Mouse (Mus musculus): ENCODE data around the gene D630045J12Rik. TPM values are rescaled to one million over a fixed set of nuclear protein-coding genes. Genes with fewer than 3 reads are reported as not detected.

The D630045J12Rik gene
- total RNA-seq, 4 experiments from 2014 or later: 0.15 to 0.73 (median 0.24) TPM

DNA sequence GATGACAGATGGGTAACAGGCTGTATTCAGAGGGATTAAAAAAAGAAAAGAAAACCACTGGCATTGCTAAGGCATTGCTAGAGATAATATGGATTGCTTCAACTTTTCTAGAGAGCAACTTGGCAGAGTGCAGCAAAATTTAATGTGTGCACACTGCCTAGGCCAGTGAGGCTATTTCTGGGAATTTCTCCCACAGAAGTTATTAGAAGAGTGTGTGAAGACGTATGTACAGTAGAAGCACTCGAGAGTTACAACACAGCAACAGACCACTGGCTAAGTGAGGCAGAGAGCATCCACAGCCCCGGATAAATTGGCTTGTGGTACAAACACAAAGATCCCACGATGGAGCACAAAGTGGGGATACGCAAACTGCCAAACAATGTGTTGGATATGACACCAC lies 11.0 kb downstream of the D630045J12Rik start:
- DNase-seq (ENCODE audit: low spot score in 2 of 2): no peak

DNA sequence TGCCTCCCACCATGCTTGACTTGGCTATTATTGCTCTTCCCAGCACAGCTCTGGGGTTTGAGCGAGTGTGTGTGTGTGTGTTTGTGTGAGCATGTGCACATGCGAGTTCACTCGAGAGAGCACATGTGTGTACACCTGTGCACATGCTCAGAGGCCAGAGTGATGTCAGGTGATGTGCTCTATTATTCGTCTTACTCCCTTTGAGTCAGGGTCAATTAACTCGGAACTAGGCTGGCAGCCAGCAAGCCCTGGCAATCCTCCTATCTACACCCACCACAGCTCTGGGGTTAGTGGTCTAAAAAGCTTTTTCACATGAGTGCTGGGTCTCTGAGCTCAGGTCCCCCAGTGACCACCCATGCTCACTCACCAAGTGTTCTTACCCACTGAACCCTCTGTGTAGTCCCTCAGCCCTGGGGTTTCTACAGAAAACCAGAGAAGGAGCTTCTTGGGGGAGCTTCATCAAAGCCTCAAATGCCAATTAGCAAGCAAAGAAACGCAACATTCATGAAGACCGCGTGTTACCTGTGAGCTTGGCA lies 11.4 kb downstream of the D630045J12Rik start:
- DNase-seq (ENCODE audit: low spot score in 2 of 2): no peak

DNA sequence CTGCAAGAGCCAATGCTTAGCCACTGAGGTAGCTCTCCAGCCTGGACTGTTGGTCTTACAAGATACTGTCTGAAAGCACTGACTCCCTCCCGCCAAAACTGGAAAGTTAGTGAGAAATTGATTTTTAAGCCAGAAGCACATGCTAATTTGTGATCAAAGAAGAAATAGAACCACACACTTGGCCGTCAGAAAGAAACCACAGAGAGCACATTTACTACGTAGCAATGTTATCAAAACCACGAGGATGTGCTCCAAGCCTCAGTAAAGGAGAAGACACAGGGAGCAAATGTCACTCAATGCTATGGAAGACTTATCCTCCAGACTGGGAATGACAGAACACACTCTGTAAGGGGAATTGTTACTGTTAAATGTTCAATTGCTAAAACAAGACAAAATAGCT lies 12.3 kb downstream of the D630045J12Rik start:
- DNase-seq (ENCODE audit: low spot score in 2 of 2): no peak

DNA sequence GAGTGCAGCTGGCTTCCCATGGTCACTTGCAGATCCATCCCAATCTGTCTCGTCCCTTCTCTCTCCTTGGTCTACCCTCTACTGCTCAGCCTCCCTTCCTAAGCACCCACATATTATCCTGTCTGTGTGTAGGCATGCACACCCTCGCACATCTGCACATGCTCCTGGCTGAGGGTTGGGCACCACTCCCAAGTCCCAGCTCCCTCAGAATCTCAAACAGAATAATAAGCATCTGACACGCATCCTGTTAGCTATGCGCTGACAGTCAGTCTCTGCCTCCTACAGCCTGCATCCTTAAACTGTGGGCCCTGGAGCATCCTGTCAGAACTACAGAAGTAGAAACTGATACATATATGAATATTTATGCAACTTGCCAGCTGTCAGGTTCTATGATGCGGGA lies 13.2 kb downstream of the D630045J12Rik start:
- no peak for DNase-seq (ENCODE audit: low spot score in 2 of 2)

DNA sequence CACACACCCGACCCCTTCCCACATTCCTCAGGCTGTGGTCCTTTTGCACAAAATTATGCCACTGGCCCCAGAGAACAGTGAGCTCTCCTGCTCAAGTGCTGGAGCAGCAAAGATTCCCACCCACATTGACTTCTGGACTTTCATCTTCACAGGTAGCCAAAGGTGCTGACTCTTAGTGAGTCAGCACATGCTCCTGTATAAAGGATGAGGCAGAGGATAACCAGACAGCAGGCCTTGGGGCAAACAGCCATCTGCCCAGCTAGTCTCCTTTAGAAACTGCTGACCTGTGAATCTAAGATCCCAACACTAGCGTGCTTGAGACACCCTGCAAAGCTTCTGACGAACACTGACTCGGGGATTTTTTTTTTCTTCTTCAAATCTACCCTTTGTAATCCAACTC lies 15.4 kb downstream of the D630045J12Rik start:
- DNase-seq (ENCODE audit: low spot score in 2 of 2): no peak

DNA sequence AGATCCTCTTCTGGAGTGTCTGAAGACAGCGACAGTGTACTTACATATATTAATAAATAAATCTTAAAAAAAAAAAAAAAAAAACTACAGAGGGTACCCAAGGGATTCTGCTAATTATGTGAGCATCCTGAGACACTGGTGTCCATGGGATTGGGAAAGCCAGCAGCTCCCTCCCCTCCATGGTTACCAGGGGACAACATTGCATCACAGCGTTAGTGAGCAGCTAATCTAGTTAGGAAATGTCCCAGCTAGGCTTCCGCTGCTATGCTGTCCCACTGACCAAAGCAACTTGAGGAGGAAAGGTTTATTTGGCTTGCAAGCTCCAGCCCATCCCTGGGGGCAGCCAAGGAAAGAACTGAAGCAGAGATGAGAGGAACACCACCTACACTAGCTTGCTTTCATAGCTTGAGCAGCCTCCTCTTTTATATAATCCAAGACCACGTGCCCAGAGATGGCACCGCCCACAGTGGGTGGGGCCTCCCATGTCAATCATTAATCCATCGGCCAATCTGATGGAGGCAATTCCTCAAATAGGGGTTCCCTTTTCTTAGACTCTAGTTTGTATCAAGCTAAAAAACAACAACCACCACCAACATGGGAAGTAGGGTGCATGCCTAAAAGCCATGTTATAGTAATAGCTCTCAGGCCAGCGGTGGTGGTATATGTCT lies 17.7 kb downstream of the D630045J12Rik start:
- DNase-seq (ENCODE audit: low spot score in 2 of 2): no peak

DNA sequence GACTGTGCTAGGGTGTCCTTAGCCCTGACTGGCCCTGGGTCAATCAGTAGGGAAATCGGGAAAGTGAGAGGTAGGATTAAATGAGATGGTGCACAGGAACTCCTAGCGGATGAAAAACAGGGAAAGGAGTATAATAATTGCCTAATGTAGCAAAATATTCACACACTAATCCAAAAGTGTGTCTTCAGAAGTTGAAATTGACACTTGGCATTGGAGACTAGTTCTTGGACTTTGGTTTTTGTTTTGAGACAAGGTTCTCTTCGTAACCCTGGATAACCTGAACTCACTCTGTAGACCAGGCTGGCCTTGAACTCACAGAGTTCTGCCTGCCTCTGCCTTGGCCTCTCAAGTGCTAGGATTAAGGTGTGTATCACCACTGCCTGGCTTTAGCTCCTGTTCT lies 20.0 kb downstream of the D630045J12Rik start:
- DNase-seq (ENCODE audit: low spot score in 2 of 2): no peak

DNA sequence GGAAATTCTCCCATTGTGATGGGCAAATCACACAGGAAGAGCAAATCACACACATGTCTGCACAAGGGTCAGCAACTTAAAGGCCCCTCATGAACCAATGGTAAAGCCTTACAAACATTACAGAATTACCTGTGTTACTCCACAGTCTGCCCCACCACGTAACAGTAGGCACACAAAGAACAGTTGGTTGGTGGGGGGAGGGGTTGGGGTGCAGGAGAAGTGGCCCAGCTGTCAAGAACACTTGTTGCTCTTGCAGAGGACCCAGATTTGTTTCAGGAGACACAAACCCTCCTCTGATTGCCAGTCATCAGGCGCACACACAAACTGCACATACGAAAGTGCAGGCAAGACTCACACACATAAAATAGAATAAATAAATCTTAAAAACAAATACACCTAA lies 20.9 kb downstream of the D630045J12Rik start:
- no peak for DNase-seq (ENCODE audit: low spot score in 2 of 2)

DNA sequence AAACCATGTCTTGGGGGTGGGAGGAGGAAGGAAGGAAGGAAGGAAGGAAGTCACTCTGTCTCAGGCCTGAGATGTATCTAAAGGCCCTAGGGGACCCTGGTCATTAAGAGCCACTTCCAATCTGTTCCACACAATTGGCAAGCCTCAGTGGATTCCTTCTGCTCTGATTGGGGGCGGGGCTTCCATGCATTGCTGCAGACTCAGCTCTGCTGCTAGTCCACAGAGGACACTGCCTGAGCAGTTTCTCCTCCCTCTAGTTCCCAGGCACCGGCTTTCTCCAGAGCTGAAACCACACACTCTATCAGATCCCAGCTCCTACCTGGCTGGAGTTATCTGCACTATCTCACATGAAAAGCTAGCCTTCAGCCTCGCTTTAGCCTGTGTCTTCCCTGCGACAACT lies 21.8 kb downstream of the D630045J12Rik start:
- no peak for DNase-seq (ENCODE audit: low spot score in 2 of 2)

DNA sequence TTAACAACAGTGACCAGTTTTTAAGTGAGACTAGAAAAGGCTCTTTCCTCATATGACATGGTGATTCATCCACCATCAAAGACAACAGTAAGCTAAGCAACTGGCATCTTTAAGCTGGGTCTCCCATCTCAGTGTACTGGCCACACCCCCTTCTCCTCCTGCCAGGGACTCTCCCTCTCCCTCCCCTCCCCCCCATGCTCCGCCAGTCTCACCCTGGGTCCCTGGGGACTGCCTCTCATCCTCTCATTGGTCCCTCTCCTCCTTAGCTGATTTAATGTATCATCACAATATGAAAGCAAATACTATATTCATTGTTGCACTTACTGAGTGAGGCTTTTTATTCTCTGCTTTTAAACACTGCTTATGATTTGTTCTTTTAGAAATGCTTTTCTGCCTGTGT lies 29.7 kb downstream of the D630045J12Rik start:
- no peak for DNase-seq (ENCODE audit: low spot score in 2 of 2)

DNA sequence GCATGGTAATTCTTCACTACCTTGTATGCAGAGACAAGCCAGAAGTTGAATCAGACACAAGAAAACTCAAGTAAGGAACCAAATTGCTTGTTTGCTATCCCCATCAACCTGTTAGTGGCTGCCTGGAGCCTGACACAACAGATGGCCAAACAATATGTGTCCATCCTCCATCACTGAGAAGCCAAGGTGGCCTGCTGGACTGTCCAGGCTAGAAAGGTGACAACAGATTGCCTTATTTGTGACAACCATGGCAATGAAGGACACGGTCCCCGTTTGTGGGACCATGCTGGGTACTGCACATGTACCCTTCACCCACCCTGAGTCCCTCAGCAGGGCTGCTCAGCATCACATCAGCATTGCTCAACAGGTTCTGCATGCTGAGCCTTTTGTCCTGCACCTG lies 34.5 kb downstream of the D630045J12Rik start:
- DNase-seq (ENCODE audit: low spot score in 2 of 2): no peak

DNA sequence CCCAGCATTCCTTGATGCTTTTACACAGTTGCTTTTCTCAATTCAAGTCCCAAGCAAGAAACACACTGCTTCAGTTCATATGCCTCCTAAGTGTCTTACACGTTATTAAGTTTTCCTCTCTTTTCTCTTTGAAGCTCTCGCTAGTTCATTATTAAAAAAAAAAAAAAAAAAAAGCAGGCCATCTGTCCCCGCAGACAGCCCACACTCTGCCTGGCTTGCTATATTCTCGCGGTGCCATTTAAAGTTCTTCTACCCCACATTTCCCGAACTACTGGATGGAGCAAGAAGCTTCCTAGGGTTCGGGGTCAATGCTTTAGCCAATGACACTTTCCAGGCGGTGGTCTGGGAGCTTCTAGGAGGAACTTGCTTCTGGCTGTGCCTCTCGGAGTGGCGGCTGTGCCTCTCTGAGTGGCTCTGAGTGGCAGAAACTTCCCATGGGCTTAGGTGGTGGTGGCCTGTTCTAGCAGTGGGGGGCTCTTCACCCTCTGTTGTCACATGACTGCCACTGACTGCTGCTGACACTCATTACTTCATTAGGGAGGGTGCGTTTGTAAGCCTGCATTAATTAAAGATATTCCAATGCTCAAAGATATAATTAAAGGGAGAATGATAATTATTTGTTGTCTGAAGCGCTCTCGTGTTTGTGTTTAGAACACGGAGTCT lies 38.2 kb downstream of the D630045J12Rik start:
- DNase-seq (ENCODE audit: low spot score in 2 of 2): no peak

DNA sequence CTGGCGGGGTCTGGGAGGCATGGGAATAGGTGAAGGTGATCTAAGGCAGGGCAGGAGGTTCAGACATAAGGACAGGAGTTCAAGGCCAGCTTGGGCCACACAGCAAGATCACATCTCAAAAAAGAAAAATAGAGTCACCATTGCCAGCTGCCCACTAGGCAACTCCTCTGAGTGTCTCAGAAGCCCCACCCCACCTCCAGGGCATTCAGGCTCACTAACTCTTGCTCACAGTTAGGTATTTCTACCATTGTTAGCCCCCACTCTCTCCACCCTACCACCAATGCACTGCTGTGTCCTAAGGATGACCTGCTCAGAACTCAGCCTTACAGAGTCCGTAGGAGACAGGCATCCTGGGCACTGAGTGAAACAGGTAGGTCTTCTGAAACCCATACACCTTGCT lies 46.2 kb downstream of the D630045J12Rik start:
- DNase-seq (ENCODE audit: low spot score in 2 of 2): no peak

DNA sequence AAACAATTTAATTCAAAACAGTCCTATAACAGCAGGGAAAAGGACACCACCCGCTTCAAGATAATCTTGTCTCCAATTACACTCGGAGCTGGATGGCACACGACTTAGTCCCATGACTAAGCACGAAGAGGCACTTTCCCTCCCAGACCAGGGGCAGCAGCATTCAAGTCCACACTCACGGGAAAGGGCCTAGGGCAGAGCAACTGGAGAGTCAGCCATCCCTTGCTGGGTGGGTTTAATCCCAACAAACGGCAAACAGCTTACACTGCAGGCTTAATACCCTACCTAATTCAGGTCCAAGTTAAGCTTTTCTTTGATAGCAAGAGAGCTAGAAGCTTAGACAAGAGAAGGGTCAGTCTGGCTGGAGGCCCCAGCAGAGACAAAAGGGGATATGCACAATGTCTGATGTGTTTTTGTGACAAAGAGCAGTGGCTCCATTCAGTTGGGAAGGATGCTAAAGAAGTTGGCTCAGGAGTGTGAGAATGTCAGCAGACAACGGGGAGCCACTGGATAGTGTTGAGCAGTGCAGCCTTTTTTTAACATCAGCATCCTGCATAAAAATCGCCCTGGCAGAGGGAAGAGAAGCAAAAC lies 46.8 kb downstream of the D630045J12Rik start:
- no peak for DNase-seq (ENCODE audit: low spot score in 2 of 2)

DNA sequence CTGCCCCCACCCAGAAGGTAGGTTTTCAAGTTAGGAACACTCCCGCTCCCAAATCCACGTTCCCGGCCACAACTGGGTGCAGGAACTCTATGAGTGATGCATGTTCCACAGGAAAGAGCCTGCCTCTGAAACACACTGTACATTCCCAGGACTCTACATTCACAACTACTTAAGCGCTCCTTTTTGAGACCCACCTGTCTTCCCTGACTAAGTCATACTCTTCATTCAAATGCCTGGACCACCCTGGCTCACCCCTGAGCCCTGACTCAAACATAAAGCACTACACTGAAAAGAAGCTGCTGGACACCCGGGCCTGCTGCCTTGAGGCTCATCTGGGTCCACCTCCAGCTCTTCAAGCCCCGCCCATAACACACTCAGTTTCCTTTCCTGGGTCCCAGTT lies 48.4 kb downstream of the D630045J12Rik start:
- DNase-seq (ENCODE audit: low spot score in 2 of 2): no peak

DNA sequence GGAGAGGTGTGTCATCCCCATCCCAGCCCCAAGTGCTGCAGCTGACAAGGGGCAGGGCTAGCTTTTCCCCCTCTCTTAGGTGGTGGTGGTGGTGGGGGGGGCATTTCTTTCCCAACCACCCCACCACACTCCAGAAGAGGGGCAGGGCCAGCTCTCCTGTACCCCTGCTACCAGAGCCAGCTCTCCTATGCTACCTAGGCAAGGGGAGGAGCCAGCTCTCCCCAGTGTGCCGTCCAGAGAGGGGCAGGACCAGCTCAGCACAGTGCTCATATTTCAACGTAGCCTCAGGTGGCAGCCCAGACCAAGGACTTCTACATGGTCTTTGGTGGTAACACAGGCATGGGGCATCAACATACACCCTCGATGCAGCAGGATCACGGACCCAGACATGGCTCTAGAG lies 50.0 kb downstream of the D630045J12Rik start:
- no peak for DNase-seq (ENCODE audit: low spot score in 2 of 2)

DNA sequence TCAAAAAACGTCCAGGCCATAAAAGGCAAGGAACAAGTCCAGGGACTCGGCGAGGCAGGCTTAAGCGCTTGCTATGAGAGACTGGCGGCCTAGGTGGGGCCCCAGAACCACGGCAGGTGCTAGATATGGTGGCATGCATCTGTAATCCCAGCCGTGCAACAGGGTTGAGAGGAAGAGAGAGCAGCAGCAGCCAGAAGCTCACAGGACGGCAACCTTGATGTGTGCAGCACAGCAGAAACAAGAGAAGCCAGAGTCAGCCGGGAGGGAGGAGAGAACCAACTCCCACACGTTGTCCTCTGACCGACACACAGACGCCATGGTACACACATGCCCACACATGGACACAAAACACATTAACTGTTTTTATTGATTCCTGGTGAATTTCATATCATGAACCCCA lies 51.0 kb downstream of the D630045J12Rik start:
- no peak for DNase-seq (ENCODE audit: low spot score in 2 of 2)

DNA sequence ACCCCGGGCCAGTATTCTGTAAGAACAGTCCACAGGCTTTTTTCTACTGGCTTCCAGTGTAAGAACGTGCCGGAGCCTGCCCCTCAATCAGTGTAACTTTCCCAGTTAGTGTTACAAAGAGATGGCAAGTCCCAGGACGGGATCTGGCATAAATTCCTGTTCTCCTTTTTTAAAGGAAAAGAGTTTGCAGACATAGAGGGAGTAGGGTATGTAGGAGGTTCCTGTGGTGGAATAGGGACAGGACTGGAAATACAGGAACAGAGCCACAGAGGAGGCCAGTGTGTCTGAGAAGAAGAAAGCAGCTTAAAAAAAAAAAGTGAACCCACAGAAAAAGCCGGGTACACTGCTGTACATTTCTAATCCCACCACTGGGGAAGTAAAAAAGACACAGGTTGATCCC lies 52.3 kb downstream of the D630045J12Rik start:
- DNase-seq (ENCODE audit: low spot score in 2 of 2): no peak

DNA sequence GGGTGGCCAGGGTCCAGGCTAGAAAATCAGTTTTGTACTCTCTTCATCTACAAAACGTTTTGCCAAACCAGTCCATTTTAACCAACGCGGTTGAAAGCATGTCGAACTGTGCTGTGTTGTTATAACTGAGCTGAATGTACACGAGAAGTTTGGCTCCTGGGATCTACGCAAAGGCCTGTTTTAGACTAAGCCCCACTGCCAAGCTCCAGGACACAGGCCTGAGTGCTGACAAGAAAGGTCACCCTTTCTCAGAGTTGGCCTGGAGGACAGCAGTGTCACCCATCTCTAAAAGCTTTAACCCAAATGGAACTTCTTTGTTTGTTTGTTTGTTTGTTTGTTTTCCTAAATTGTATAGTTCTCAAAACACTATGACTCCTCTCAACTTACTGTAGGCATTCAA lies 54.2 kb downstream of the D630045J12Rik start:
- DNase-seq (ENCODE audit: low spot score in 2 of 2): no peak

DNA sequence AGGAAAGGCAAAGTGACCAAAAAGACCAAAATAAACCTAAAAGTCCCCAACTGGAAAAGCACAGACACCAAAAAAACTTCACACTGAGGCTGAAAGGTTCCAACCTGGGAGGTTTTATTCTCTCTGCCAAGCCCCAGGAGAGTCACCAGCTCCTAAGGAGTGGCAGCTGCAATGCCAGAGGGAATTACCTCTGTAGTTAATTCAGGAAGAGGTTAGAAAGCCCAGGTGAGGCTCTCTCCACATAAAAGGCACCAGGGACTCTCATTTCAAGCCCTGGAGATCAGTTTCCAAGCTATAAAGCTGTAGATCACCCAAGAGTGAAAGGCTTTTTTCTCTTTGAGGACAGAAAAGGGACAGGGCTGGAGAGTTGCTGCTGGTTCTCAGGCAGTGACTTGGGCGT lies 55.1 kb downstream of the D630045J12Rik start:
- DNase-seq (ENCODE audit: low spot score in 2 of 2): no peak

DNA sequence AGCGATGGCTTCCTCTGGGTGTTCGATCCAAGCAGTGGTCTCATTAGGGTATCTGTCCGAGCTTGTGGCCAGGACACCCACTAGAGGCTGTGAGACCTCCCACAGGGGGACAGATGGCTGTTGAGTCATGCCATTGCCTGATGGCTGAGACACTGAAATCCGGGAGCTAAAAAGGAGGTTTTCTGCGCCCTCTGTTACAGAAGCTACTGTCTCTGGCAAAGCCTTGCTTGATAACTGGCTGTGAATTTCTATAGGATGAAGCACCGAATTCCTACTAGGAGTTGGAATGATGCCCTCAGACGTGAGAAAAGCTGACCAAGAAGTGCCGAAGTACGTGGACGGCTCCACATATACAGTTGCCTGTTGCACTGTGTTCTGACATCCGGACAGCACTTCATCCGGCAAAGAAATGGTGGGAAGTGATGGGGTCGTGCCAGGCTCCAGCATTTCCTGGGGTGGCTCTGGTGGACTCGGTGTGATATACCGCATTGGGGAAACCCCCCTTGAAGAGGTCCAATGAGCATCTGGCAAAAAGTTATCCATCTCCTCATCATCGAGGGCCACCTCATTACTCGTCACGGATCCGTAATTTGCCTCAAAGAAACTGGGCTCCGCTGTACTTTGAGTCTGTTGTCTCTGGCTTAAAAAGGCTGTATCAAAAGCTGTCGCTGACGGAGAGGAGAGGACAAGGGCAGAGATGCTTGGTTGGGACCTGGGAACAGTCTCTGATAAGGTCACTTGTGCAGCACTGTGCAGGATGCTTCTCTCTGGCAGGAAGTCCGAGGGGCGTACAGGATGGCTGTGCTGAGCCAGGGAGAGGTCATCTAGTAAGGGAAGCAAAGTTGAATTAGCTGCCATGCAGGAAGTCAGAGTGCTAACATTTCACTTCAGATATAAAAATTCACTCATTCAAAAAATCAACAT lies 57.3 kb downstream of the D630045J12Rik start:
- DNase-seq (ENCODE audit: low spot score in 2 of 2): no peak

DNA sequence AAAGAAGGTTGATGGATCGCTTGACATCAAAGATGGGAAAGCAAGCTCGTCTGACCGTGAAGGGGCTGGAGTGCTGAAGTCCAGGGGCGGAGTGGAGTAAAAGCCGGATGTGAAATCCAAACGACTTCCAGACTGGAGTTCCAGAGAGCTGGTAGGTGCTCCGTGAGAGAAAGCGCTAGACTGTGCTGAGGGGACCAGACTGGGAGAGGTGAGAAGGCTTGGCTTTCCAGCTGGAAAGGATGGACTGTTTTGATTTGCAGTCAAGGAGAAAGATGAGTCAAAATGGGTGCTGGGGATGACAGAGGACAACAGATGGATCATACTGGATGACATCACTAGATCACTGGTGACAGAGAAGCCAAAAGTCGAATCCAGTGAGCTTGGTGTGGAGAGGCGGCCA lies 58.5 kb downstream of the D630045J12Rik start:
- no peak for DNase-seq (ENCODE audit: low spot score in 2 of 2)
